Mouse (Mus musculus) cerebellum, adult 11-12 months (tissue): ENCODE data around the gene Fbxw20.
"Not testable (repeated sequence)": the region's sequence is repeated elsewhere in the genome, so short reads cannot be mapped to it uniquely, and the experiment has no call there.

ENCODE experiments used
- DNase-seq: peaks from one replicate; pipeline ENCODE4 v3.0.0; 2022

Gene Fbxw20

DNA sequence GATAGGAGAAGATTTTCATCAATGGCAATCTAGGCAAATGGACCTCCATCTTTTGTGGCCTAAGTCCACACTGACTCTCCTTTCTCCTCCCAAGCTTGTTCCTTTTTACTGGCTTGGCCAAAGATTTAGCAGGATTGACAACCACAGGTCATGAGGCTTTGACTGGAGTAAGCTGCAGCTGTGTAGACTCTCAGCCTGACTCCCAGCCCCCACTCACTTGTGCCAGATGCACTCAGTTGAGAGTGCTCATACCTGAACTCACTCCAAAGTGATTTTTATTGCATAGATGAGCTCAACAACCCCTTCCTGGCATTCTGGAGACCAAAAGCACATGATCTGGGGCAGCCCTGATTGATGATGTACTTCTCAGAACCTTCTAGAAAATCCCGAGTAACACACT lies at the start of gene Fbxw20:
Fbxw20 (minus strand) TSS at position 101 of the 400 bp plus-strand sequence.
- no peak for DNase-seq

DNA sequence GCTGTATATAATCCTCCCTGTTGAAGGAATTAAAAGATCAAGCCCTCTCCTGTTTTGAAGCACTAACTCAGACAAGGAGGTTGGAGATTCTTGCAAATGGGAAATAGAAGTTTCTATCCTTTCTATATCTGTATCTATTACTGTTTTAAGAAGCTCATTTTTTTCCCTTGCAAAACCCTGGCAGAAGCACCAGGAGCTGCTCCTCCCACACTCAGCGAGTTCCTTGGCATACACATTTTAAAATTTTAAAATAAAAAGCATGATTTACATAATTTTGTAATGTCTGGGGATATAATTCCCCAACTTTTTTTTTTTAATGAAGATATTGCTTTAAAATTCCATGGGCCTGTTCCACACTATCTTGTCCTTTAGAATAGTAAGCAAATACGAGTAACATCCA lies 28.5 kb upstream of the Fbxw20 start:
- DNase-seq: no peak

DNA sequence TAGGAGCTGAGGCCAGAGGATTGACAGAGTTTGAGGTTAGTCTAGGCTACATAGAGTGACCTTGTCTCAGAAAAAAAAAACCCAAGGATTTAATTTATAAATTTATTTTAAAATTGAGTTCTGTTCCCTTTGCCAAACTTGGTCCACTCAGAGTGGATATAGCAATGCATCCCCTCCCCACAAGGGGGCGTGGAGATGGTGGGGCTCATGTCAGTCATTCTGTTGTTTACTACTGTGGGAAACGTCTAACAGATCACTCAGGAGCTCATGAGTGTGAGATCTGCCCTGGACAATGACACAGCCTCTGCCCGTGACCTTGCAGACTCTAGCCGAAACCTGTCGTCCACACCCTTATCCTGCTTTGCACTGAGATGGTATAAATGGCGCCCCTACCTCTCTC lies 16.1 kb downstream of the Fbxw20 start:
- no peak for DNase-seq

GRCm38 (mm10) chr9:109201347-109201746 lies 33.2 kb downstream of the Fbxw20 start:
- not testable (repeated sequence) for DNase-seq

GRCm38 (mm10) chr9:109200349-109200748 lies 34.2 kb downstream of the Fbxw20 start:
- DNase-seq: no peak

- no peak for DNase-seq
These were observed 35.2 kb downstream of the Fbxw20 start for GRCm38 (mm10) chr9:109199353-109199752.

- DNase-seq: not testable (repeated sequence)
These were observed 38.7 kb downstream of the Fbxw20 start, which contains the start of gene Fbxw13 for GRCm38 (mm10) chr9:109195875-109196274. Gene Fbxw13 (minus strand): TSS chr9:109195975.

DNA sequence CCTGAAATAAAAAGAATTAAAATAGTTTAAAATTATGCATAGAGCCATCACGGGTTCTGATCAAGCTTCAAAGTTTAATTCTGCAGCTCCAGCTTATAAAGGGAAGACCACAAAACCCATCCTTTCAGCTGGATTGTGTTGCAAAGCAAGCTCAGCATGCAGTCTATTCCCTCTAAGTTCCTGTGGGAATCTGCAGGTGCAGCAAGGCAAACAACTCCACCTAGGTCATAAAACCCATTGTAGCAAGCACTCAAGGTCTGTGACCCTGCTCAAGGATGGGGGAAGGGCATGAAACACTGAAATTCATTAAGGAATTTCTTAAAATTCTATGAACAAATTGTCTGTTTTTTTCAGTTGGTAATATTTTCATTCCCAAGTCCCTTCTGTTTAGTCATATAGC lies 57.3 kb downstream of the Fbxw20 start:
- no peak for DNase-seq

- DNase-seq: no peak
These were observed 58.3 kb downstream of the Fbxw20 start for GRCm38 (mm10) chr9:109176301-109176700.
